16 mouse cellular contexts compared by ENCODE assay signal in the genomic region with DNA sequence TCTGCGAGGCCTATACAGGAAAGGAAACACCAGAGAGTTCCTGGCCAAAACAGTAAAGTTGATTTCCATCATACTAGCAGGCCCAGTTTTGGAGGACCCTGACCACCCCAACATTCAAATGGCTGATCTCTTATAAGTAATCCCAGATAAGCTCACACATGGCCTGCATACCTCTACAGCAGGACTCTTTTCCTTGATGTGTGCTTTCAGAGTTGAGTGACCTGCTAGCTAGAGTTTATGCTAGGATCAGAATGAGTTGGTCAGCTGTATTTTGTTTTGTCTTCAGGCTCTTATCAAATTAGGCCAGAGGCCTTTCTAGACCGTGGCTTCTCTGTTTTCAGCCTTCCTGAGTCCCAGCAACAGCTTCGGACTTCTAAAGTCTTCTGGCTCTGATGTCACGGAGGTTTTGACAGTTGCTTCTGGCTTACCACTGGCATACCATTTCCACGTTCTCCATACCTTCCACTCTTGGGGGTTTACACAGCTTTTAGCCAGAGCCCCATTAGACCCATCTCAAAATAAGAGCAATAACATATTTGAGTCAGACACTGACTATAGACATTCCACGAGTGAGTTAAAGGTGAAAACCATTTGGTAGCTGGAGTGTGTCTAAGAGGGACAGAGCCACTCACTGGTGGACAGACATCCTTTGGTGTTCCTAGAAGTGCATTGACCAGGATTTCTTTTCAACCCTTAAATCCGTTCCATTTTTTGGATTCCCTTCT. TPM values are rescaled to one million over a fixed set of nuclear protein-coding genes. Genes with fewer than 3 reads are reported as not detected.
A peak's percentile ranks its signal among the peaks of the same experiment; 100 is the strongest.
DNase-seq lines count a peak whose midpoint lies in the region; ATAC-seq lines count a peak whose summit lies in the region.
"Had no signal": no experiment of that assay in that cellular context is flagged by ENCODE, and none has a peak within 500 bp of the region (broad histone marks: within the 10 kb centered on the region; RNA-seq: fewer than 3 reads in every experiment).

No protein-coding gene starts in this region.

- H3K4me3 ChIP-seq in forebrain, embryonic 10.5 days: peak overlapping the region; percentile 79
- H3K4me3 ChIP-seq in hindbrain, embryonic 13.5 days: peak overlapping the region; percentile 45
- H3K4me3 ChIP-seq in midbrain, embryonic 16.5 days (ENCODE audit: low read depth, low read length): peak overlapping the region; percentile 41; the same call in 1 of the 2 replicates

- H3K4me2 ChIP-seq in hindbrain, embryonic 13.5 days: peak overlapping the region; percentile 71
- H3K4me2 ChIP-seq in midbrain, embryonic 16.5 days (ENCODE audit: low read length): peak overlapping the region; percentile 57
- H3K4me2 ChIP-seq: lung, embryonic 14.5 days had no signal

- H3K36me3 ChIP-seq in forebrain, embryonic 10.5 days (replicated peaks): peaks cover 18% of the 10 kb centered on the region
- H3K36me3 ChIP-seq in hindbrain, embryonic 13.5 days: no peaks in the 10 kb centered on the region
- H3K36me3 ChIP-seq in midbrain, embryonic 16.5 days (ENCODE audit: control insufficient read depth, insufficient read depth, low read length): no peaks in the 10 kb centered on the region

- peaks cover 83% of the 10 kb centered on the region for H3K4me1 ChIP-seq in forebrain, embryonic 10.5 days
- peaks cover 50% of the 10 kb centered on the region for H3K4me1 ChIP-seq in hindbrain, embryonic 13.5 days (replicated peaks)
- H3K4me1 ChIP-seq in midbrain, embryonic 16.5 days (ENCODE audit: control insufficient read depth, insufficient read depth, low read length): peaks cover 7% of the 10 kb centered on the region; the same call in 1 of the 2 replicates

- peak overlapping the region; percentile 74 for H3K9ac ChIP-seq in hindbrain, embryonic 13.5 days
- no peak overlapping the region; the same call in 1 of the 2 replicates for H3K9ac ChIP-seq in midbrain, embryonic 16.5 days (ENCODE audit: low read depth, low read length)
- H3K9ac ChIP-seq: lung, embryonic 14.5 days had no signal

- peaks cover 92% of the 10 kb centered on the region for H3K27me3 ChIP-seq in forebrain, embryonic 10.5 days (ENCODE audit: poor library complexity, severe bottlenecking)
- H3K27me3 ChIP-seq in hindbrain, embryonic 13.5 days: peaks cover 61% of the 10 kb centered on the region
- peaks cover 18% of the 10 kb centered on the region for H3K27me3 ChIP-seq in midbrain, embryonic 16.5 days (ENCODE audit: control insufficient read depth, insufficient read depth, low read depth, low read length)

- WGBS in forebrain, embryonic 10.5 days: 61% methylated on average over 7 of the region's 7 CpGs
- 36% methylated on average over 7 of the region's 7 CpGs for WGBS in hindbrain, embryonic 13.5 days
- 38% methylated on average over 7 of the region's 7 CpGs for WGBS in midbrain, embryonic 16.5 days

- peak; percentile 29 for DNase-seq in Muller cell, postnatal 12 days (ENCODE audit: inconsistent ontology term)
- no peak for DNase-seq in forebrain, embryonic 10.5 days (ENCODE audit: extremely low spot score, low spot score)
- DNase-seq in frontal cortex, postnatal 14 days (ENCODE audit: low spot score in 2 of 2): no peak
- DNase-seq in gastrocnemius, postnatal 10 days: no peak
- no peak for DNase-seq in kidney, postnatal 36 days
- DNase-seq in cerebellum, postnatal 14 days: no peak
- DNase-seq: cerebellum, postnatal 10 days; gastrocnemius, postnatal 36 days; kidney, postnatal 4 days; liver; lung, embryonic 14.5 days; thymus, postnatal 4 days had no signal

- ATAC-seq in hindbrain, embryonic 13.5 days (ENCODE audit: low FRiP score): no peak
- ATAC-seq in midbrain, embryonic 16.5 days: no peak
- ATAC-seq: intestine, embryonic 16.5 days had no signal

- no peaks in the 10 kb centered on the region for H3K9me3 ChIP-seq in forebrain, embryonic 10.5 days
- H3K9me3 ChIP-seq in hindbrain, embryonic 13.5 days: no peaks in the 10 kb centered on the region
- H3K9me3 ChIP-seq in midbrain, embryonic 16.5 days (replicated peaks; ENCODE audit: control insufficient read depth, low read length, poor library complexity, severe bottlenecking): no peaks in the 10 kb centered on the region

- H3K27ac ChIP-seq in forebrain, embryonic 10.5 days: peak overlapping the region; percentile 99
- H3K27ac ChIP-seq in hindbrain, embryonic 13.5 days: peak overlapping the region; percentile 93
- H3K27ac ChIP-seq in midbrain, embryonic 16.5 days (ENCODE audit: low read length): peak overlapping the region; percentile 80

RNA-seq across cellular contexts. Expression of a gene that starts 8.2 kb away (rescaled TPM):
- polyA plus RNA-seq in forebrain, embryonic 10.5 days (2016; fragmentation: Nextera tagmentation; extraction: Ambion mirVana): 29.2 and 29.3 TPM in 2 replicates
- polyA plus RNA-seq in hindbrain, embryonic 13.5 days (2015; fragmentation: Nextera tagmentation; extraction: Ambion mirVana): 16.9 and 19.2 TPM in 2 replicates
- 14.3 and 22.2 TPM in 2 replicates for polyA plus RNA-seq in midbrain, embryonic 16.5 days (2015; fragmentation: Nextera tagmentation; extraction: Ambion mirVana)
- total RNA-seq in gastrocnemius, postnatal 10 days (2021): under 1 TPM; 0.38 to 0.77 TPM
- total RNA-seq: gastrocnemius, postnatal 36 days; megakaryocyte progenitor cell, adult 5-6 weeks had no signal
